Mouse (Mus musculus) lung, postnatal 0 days (tissue): Measurements from ENCODE around the gene Lgi1.

Experiments used
- CTCF ChIP-seq: IDR thresholded peaks from 2 replicates; pipeline ENCODE4 v1.5.1; 2016; ENCODE audit warnings: antibody characterized with exemption, mild to moderate bottlenecking
- EP300 ChIP-seq: IDR thresholded peaks from 2 replicates; pipeline ENCODE4 v1.6.1; 2016; ENCODE audit warnings: antibody characterized with exemption, mild to moderate bottlenecking, control low read depth

DNA sequence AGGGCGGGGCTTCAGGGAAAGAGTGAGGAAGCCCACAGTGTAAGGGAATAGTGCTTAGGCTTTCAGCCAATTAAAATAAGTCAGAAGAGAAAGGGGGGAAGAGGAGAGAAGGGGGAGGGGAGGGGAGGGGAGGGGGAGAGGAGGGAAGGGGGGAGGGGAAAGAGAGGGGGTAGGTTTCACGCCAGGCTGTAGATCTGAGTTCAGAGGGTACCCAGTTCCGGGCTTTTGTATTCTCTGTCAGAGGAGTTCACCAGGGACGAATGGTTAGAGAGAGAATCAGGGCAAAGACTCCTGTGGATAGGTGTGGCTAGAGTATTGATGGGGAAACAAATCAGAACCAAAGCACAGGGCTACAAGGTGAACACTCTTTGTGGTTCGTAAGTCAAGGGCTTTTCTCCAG lies 27.8 kb upstream of the Lgi1 start:
- no peak for TF ChIP-seq CTCF
- no peak for TF ChIP-seq EP300
